Mouse (Mus musculus): ENCODE data around the gene Poln.

- peak; percentile 40 for TF ChIP-seq CTCF (IDR thresholded peaks at IDR 0.05; ENCODE audit: low read depth)
- no peak for TF ChIP-seq EP300 (IDR thresholded peaks at IDR 0.05; ENCODE audit: low read depth)
Observed at GRCm38 (mm10) chr5:34014652-34015051, 154.6 kb downstream of the Poln start.

All from liver, embryonic 14.5 days (tissue).